Mouse (Mus musculus) myocyte (in vitro differentiated cells): Measurements from ENCODE around the gene Lrrc30. TPM values are rescaled to one million over a fixed set of nuclear protein-coding genes. Genes with fewer than 3 reads are reported as not detected.

ENCODE experiments used
- H3K27me3 ChIP-seq: one replicate; pipeline ENCODE4 v1.6.1; 2011; ENCODE audit not compliant: control insufficient read depth, insufficient read depth, insufficient read length
- H3K36me3 ChIP-seq: one replicate; pipeline ENCODE4 v1.6.1; 2011; ENCODE audit not compliant: control insufficient read depth, insufficient read depth
- H3K4me2 ChIP-seq: one replicate; pipeline ENCODE4 v1.6.1; 2011; ENCODE audit warnings: low read depth, control low read depth
- H3K4me3 ChIP-seq: one replicate; pipeline ENCODE4 v1.5.1; 2011; ENCODE audit warnings: mild to moderate bottlenecking, control low read depth, moderate library complexity
- H3K79me2 ChIP-seq: one replicate; pipeline ENCODE4 v1.6.1; 2011; ENCODE audit not compliant: control insufficient read depth, insufficient read depth
- H3ac ChIP-seq: one replicate; pipeline ENCODE4 v1.6.1; 2011; ENCODE audit not compliant: control insufficient read depth, insufficient read length
- CEBPB ChIP-seq: IDR thresholded peaks from 2 replicates; pipeline ENCODE4 v1.6.1; 2011; ENCODE audit warnings: mild to moderate bottlenecking, moderate library complexity; ENCODE audit not compliant: poor library complexity, insufficient read depth, severe bottlenecking
- E2F4 ChIP-seq: IDR thresholded peaks from one replicate; pipeline ENCODE4 v1.6.1; 2011; ENCODE audit warnings: mild to moderate bottlenecking, control low read depth, moderate library complexity; ENCODE audit not compliant: insufficient read depth
- MAX ChIP-seq: IDR thresholded peaks from one replicate; pipeline ENCODE4 v1.6.1; 2011; ENCODE audit warnings: low read depth, mild to moderate bottlenecking, control low read depth
- MYOD1 ChIP-seq, 3 experiments: IDR thresholded peaks; one replicate each; pipeline ENCODE4 v1.6.1; 2011; ENCODE audit warnings: control low read depth in 2 of 3, low read depth in 2 of 3, mild to moderate bottlenecking in 2 of 3, moderate library complexity in 1 of 3; ENCODE audit not compliant: insufficient read length in 2 of 3, control insufficient read depth in 1 of 3
- MYOG ChIP-seq, 3 experiments: IDR thresholded peaks; one replicate each; pipeline ENCODE4 v1.6.1; 2011; ENCODE audit warnings: control low read depth in 2 of 3, low read depth in 2 of 3, mild to moderate bottlenecking in 2 of 3; ENCODE audit not compliant: insufficient read length in 2 of 3, control insufficient read depth in 1 of 3, insufficient read depth in 1 of 3
- POLR2A ChIP-seq: IDR thresholded peaks from one replicate; pipeline ENCODE4 v1.6.1; 2011; ENCODE audit warnings: low read depth, mild to moderate bottlenecking, control low read depth, moderate library complexity; ENCODE audit not compliant: insufficient read length
- POLR2AphosphoS2 ChIP-seq: IDR thresholded peaks from one replicate; pipeline ENCODE4 v1.6.1; 2011; ENCODE audit warnings: low read depth, control low read depth; ENCODE audit not compliant: insufficient read length
- REST ChIP-seq: IDR thresholded peaks from one replicate; pipeline ENCODE4 v1.6.1; 2011; ENCODE audit warnings: mild to moderate bottlenecking, control low read depth, moderate library complexity; ENCODE audit not compliant: insufficient read depth, insufficient read length
- SRF ChIP-seq: IDR thresholded peaks from one replicate; pipeline ENCODE4 v1.6.1; 2011; ENCODE audit warnings: low read depth; ENCODE audit not compliant: control insufficient read depth, insufficient read length
- TCF12 ChIP-seq: IDR thresholded peaks from one replicate; pipeline ENCODE4 v1.6.1; 2011; ENCODE audit warnings: mild to moderate bottlenecking, control low read depth; ENCODE audit not compliant: poor library complexity, insufficient read depth, severe bottlenecking
- TCF3 ChIP-seq: IDR thresholded peaks from one replicate; pipeline ENCODE4 v1.6.1; 2011; ENCODE audit warnings: low read depth, control low read depth; ENCODE audit not compliant: insufficient read length
- USF1 ChIP-seq: IDR thresholded peaks from one replicate; pipeline ENCODE4 v1.6.1; 2011; ENCODE audit warnings: low read depth, mild to moderate bottlenecking, control low read depth, moderate library complexity
- polyA plus RNA-seq: library from polyadenylated mRNA; unstranded; fragments of >200 nt; fragmentation: generic; extraction: Trizol; gene quantifications from one replicate; pipeline ENCODE4 v1.2.1, GENCODE M21; 2012; ENCODE audit warnings: missing spikeins

Lrrc30 gene
- polyA plus RNA-seq, 1 experiment, result 0.97 TPM

GRCm38 (mm10) chr17:67614381-67614780, 18.1 kb downstream of the Lrrc30 start:
- H3K36me3 ChIP-seq, result no peaks in the 10 kb centered on the region

GRCm38 (mm10) chr17:67612576-67612975, 19.9 kb downstream of the Lrrc30 start:
- Histone ChIP-seq H3K79me2 (no peaks in the 10 kb centered on the region), H3K36me3 (no peaks in the 10 kb centered on the region), H3K4me3 (no peak overlapping the region), H3K4me2 (no peak overlapping the region), H3ac (no peak overlapping the region), H3K27me3 (no peaks in the 10 kb centered on the region)
- no peak for TF ChIP-seq TCF3
- no peak for TF ChIP-seq MYOD1 (IDR thresholded peaks at IDR 0.05; ENCODE audit: control insufficient read depth in 1 of 3, insufficient read length in 2 of 3, low read depth in 2 of 3)
- no peak for TF ChIP-seq REST
- no peak for TF ChIP-seq SRF
- no peak for TF ChIP-seq POLR2A
- TF ChIP-seq E2F4, result no peak
- TF ChIP-seq MAX, result no peak
- no peak for TF ChIP-seq USF1
- TF ChIP-seq POLR2AphosphoS2, result no peak
- no peak for TF ChIP-seq MYOG (IDR thresholded peaks at IDR 0.05; ENCODE audit: control insufficient read depth in 1 of 3, insufficient read depth in 1 of 3, insufficient read length in 2 of 3, low read depth in 2 of 3)
- no peak for TF ChIP-seq TCF12
- TF ChIP-seq CEBPB, result no peak

More at GRCm38 (mm10) chr17:67614381-67614780, 18.1 kb downstream of the Lrrc30 start:
- H3K79me2 ChIP-seq, result no peaks in the 10 kb centered on the region
- H3K4me2 ChIP-seq, result no peak overlapping the region
- TF ChIP-seq MYOG (IDR thresholded peaks at IDR 0.05; ENCODE audit: control insufficient read depth in 1 of 3, insufficient read depth in 1 of 3, insufficient read length in 2 of 3, low read depth in 2 of 3) (no peak), USF1 (no peak), POLR2A (no peak), MYOD1 (IDR thresholded peaks at IDR 0.05; ENCODE audit: control insufficient read depth in 1 of 3, insufficient read length in 2 of 3, low read depth in 2 of 3) (no peak), TCF3 (no peak), MAX (no peak), REST (no peak), SRF (no peak), TCF12 (no peak), CEBPB (no peak), E2F4 (no peak), POLR2AphosphoS2 (no peak)
- H3K27me3 ChIP-seq, result no peaks in the 10 kb centered on the region
- no peak overlapping the region for H3K4me3 ChIP-seq
- no peak overlapping the region for H3ac ChIP-seq

GRCm38 (mm10) chr17:67612151-67612550, 20.4 kb downstream of the Lrrc30 start:
- no peak overlapping the region for H3K4me2 ChIP-seq
- H3K79me2 ChIP-seq, result no peaks in the 10 kb centered on the region
- H3K4me3 ChIP-seq, result no peak overlapping the region
- no peaks in the 10 kb centered on the region for H3K27me3 ChIP-seq
- TF ChIP-seq SRF, result no peak
- no peak for TF ChIP-seq TCF12
- TF ChIP-seq MAX, result no peak
- no peak for TF ChIP-seq REST
- no peak for TF ChIP-seq MYOG (IDR thresholded peaks at IDR 0.05; ENCODE audit: control insufficient read depth in 1 of 3, insufficient read depth in 1 of 3, insufficient read length in 2 of 3, low read depth in 2 of 3)
- TF ChIP-seq POLR2A, result no peak
- TF ChIP-seq USF1, result no peak
- no peak for TF ChIP-seq MYOD1 (IDR thresholded peaks at IDR 0.05; ENCODE audit: control insufficient read depth in 1 of 3, insufficient read length in 2 of 3, low read depth in 2 of 3)
- no peak for TF ChIP-seq E2F4
- no peak for TF ChIP-seq POLR2AphosphoS2
- no peak for TF ChIP-seq TCF3
- no peak for TF ChIP-seq CEBPB
- H3K36me3 ChIP-seq, result no peaks in the 10 kb centered on the region
- H3ac ChIP-seq, result no peak overlapping the region

- Histone ChIP-seq H3K4me2 (no peak overlapping the region), H3K79me2 (no peaks in the 10 kb centered on the region), H3K27me3 (no peaks in the 10 kb centered on the region), H3K36me3 (no peaks in the 10 kb centered on the region), H3ac (no peak overlapping the region), H3K4me3 (no peak overlapping the region)
- no peak for TF ChIP-seq CEBPB
- no peak for TF ChIP-seq TCF12
- TF ChIP-seq E2F4, result no peak
- no peak for TF ChIP-seq POLR2AphosphoS2
- no peak for TF ChIP-seq TCF3
- no peak for TF ChIP-seq MAX
- TF ChIP-seq MYOD1 (IDR thresholded peaks at IDR 0.05; ENCODE audit: control insufficient read depth in 1 of 3, insufficient read length in 2 of 3, low read depth in 2 of 3), result no peak
- no peak for TF ChIP-seq SRF
- TF ChIP-seq REST, result no peak
- TF ChIP-seq USF1, result no peak
- TF ChIP-seq POLR2A, result no peak
Measured at GRCm38 (mm10) chr17:67604446-67604845, 28.1 kb downstream of the Lrrc30 start.
